Mouse (Mus musculus) embryo, embryonic 11 days (tissue): ENCODE data around the gene H2-Ke6.
A peak's percentile ranks its signal among the peaks of the same experiment; 100 is the strongest.
"Not testable (repeated sequence)": the region's sequence is repeated elsewhere in the genome, so short reads cannot be mapped to it uniquely, and the experiment has no call there.

Experiments
- DNase-seq: peaks from one replicate; pipeline ENCODE4 v3.0.0-alpha.2; 2015

H2-Ke6 gene

GRCm38 (mm10) chr17:34029150-34029889, 1.5 kb upstream of the H2-Ke6 start:
- DNase-seq: no peak

- no peak for DNase-seq
Observed at GRCm38 (mm10) chr17:34028501-34029149, 765 bp upstream of the H2-Ke6 start.

- no peak for DNase-seq
Observed at GRCm38 (mm10) chr17:34026917-34027655, 774 bp downstream of the H2-Ke6 start.

GRCm38 (mm10) chr17:34026221-34026620, 1.6 kb downstream of the H2-Ke6 start:
- DNase-seq: no peak

GRCm38 (mm10) chr17:34025756-34026151, 2.1 kb downstream of the H2-Ke6 start:
- peak; percentile 89 for DNase-seq

GRCm38 (mm10) chr17:34024861-34025755, 2.8 kb downstream of the H2-Ke6 start:
- DNase-seq: peak; percentile 78

GRCm38 (mm10) chr17:34024317-34024821, 3.5 kb downstream of the H2-Ke6 start, which contains the start of gene Ring1:
Ring1 (minus strand) TSS chr17:34024680.
- peak; percentile 95 for DNase-seq

GRCm38 (mm10) chr17:34023678-34024077, 4.2 kb downstream of the H2-Ke6 start:
- no peak for DNase-seq

GRCm38 (mm10) chr17:34022987-34023386, 4.9 kb downstream of the H2-Ke6 start:
- DNase-seq: no peak

GRCm38 (mm10) chr17:34022414-34022783, 5.5 kb downstream of the H2-Ke6 start:
- no peak for DNase-seq

GRCm38 (mm10) chr17:34021539-34022413, 6.1 kb downstream of the H2-Ke6 start:
- DNase-seq: no peak

GRCm38 (mm10) chr17:34013436-34013835, 14.4 kb downstream of the H2-Ke6 start:
- no peak for DNase-seq

- no peak for DNase-seq
Observed at GRCm38 (mm10) chr17:34010156-34010555, 17.7 kb downstream of the H2-Ke6 start.

GRCm38 (mm10) chr17:34006570-34006969, 21.3 kb downstream of the H2-Ke6 start:
- DNase-seq: no peak

- DNase-seq: peak; percentile 54
Observed at GRCm38 (mm10) chr17:34003426-34003825, 24.4 kb downstream of the H2-Ke6 start.

- DNase-seq: not testable (repeated sequence)
Observed at GRCm38 (mm10) chr17:34000796-34001195, 27.1 kb downstream of the H2-Ke6 start.

GRCm38 (mm10) chr17:34000150-34000537, 27.7 kb downstream of the H2-Ke6 start, which contains the start of gene H2-K1:
H2-K1 (minus strand) TSS chr17:34000347.
- peak; percentile 78 for DNase-seq

- peak; percentile 27 for DNase-seq
Observed at GRCm38 (mm10) chr17:33999341-34000149, 28.3 kb downstream of the H2-Ke6 start.

- not testable (repeated sequence) for DNase-seq
Observed at GRCm38 (mm10) chr17:33998697-33999096, 29.2 kb downstream of the H2-Ke6 start.

GRCm38 (mm10) chr17:33997025-33997424, 30.8 kb downstream of the H2-Ke6 start:
- not testable (repeated sequence) for DNase-seq
